Mouse (Mus musculus) mouse embryonic stem cell (cell line): ENCODE results near the gene Tff2.

Experiments
- in situ Hi-C, 2 experiments: fragments of 300-500 bp; cut with MboI; formaldehyde crosslinking; loops; 1 replicate in 1 of 2; 3 replicates in 1 of 2; pipeline ENCODE4 v1.14.3; 2019 to 2020; ENCODE audit warnings: low sequenced_read_pairs in 2 of 2, low pct_unique_long_range_greater_than_20kb in 1 of 2, mixed read lengths in 1 of 2; ENCODE audit not compliant: unreplicated experiment in 1 of 2

Tff2 gene

DNA sequence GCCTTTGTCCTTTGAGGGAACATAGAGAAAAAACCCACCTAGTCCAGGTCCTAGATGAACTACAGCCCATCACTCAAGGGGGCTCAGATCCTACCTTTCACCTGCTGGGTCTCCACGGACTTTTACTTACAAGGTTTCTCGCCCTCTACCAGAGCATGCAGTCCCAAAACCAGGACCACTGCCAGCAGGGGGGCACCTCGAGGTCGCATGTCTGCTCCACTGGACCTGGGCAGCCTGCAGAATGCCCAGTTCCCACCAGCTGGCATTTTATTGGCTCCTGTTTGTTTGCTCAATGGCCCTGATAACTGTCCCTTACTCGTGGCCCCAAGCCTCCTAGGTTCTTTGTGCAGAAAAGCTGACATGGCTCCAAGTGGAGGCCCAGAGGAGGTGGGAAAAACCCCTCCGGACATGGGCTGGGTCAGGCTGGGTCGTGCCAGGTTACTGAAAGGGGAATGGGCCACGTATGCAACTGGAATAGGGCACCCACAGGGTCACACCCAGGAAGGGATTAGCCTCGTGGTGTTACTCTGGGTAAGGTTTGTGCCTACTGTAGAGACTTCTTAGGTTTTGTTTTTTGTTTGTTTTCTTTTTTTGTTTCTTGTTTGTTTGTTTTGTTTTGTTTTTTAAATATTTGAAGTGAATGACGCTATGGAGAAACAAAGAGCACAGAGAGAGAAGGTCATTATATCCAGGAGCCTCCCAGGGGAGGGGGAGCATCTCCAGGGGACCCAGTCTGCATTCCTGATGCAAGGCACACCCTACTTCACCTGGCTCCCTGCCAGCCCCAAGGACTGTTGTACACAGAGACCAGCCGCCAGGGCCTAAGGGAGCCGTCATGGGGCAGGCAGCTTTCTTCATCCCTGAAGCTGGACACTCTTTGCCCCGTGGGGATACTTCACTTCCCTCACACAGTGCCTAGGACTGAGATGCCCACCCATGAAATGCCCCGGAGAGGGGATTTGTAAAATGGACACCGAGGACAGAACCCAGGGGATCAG lies at the start of gene Tff2:
Tff2 (minus strand) TSS at position 243 of the 998 bp plus-strand sequence.
- in situ Hi-C loops = no loop called here

DNA sequence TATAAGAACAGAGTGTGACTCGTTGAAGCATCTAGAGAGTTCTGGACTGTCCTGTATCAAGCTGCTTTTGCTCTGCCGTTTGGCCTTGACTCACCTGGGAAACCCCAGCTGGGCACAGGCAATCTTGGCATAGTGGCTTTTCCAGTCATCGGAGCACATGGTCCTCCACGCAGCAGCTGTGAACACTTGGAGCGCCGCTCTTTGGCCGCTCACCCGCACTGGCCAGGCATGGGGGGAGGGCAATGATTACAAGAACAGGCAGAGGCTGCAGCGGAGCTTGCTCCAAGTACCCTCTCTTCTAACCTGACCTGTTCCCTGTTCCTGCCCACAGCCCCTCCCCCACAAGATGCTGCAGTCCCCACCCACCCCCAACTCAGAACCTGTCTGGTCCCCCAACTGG lies 49.3 kb upstream of the Tff2 start:
- in situ Hi-C loops = no loop called here

DNA sequence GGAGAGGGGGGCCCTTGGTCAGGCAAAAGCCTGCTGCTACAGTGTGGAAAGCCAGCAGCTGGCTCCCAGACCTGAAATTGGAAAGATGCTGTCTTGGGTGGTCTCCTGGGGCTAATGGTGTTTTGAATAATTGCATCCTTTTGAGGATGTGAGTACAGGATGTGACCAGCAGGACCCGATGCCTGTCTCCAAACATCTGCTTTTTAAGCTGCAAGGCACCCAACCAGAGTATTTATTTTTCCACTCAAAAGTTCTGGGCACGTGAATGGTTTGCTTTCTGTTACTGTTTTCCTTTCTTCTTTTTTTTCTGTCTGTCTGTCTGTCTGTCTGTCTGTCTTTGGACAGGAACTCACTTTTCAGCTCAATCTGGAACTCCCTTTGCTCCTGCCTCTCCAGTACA lies 48.6 kb upstream of the Tff2 start:
- in situ Hi-C loops = no loop called here

DNA sequence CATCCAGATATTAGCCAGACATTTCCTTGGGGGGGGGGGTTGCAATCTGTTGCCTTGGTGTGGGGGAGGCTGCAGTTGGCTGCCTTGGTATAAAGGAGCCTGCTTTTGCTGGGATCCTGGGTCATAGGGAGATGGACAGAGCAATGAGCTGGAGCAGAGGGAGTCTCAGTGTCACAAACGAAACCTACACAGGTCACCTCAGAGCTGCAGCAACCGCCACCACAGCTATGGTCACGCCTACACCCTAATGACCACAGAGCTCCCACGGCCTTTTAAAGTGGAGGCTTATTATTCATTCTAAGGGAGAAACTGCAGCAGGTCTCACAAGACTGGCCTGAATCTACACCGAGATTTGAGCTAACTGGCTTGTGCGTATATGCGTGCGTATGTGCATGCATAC lies 47.7 kb upstream of the Tff2 start:
- in situ Hi-C loops = no loop called here

DNA sequence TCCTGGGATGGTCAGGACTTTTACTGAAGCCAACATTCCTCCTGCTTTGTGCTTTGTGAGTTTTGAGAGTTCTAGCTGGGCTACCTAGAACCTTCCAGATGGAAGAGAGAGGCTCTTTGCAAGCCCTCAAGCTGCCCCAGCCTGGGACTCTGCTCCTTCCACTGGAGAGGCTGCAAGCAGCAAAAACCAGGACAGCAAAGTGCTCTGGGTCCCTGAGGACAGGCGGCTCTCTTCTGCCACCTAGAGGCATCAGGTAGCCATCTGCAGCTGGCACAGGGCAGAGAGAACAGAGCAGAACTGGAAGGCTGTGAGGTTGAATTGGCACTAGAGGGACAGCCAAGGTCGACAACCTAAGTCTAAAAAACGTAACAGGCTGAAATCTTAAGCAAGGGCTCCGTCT lies 43.3 kb upstream of the Tff2 start:
- in situ Hi-C loops = loop anchor here in 1 of 2 experiments (5.0 kb wide), 1 partner anchor 60 kb away; the partner anchor contains the start of gene Tff3

DNA sequence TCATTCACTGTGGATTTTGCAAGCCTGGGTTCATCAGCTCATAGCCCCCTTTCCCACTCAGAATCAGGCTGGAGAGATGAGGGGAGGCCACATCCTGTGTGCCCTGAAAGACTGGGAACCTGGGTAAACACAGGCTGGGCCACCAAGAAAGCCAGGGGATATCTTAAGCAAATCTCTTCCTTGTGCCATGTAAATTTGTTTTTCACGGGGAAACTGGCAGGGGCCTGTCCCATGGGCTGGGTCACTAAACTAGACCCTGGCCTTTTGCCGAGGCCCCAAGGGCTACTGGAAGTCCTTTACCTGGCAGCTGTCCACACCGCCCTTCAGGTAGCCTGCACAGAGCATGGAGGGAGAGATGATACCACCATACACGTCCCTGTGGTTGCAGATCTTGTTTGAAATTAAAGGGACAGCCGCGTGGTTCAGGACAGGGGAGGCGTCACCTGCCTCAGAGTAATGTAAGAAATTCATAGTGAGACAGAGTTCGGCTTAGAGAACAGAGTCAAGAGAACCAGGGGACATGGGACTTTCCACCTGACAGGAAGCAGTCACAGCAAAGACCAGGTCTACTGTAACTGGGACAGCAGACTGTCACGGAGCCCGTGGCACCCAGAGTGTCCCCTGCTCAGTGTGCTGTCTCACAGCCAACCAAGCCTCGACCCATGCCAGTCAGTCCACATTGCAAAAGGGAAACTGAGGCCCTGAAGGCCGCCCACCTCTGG lies 40.3 kb upstream of the Tff2 start:
- in situ Hi-C loops = no loop called here

DNA sequence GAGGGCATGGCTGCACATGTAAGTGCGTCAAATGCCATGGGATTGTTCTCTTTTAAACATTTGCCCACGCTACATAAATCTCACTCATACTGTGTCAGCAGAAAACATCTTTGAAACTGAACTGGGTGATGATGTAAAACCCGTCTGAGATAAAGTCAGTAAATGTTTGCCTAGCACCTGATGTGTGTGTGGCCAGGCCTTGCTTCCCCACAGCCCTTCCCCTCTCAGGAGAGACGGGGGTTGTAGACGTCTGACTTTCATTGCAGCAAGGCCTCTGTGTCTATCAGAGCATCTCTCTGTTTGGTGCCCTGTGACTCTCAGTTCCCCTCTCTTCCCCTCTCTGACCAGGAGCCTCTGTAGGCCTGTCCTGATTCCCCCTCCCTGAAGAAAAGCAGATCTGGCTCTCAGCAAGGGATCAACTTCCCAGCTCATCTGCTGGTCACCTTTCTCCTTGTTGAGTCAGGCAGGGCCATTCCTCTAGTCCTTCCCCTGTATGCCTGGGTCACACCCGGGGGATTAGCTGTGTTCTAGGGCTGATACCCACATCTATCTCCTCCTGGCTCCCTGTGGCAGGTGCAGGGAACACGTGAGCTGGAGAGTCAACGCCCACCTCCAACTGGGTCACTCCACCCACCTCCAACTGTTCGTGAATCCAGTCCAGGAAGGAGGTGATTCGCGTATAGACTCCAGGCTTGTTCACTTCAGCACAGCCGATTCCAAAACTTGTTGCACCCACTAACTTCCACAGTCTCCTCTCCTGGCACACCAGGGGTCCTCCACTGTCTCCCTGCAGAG lies 39.3 kb upstream of the Tff2 start:
- in situ Hi-C loops = no loop called here

DNA sequence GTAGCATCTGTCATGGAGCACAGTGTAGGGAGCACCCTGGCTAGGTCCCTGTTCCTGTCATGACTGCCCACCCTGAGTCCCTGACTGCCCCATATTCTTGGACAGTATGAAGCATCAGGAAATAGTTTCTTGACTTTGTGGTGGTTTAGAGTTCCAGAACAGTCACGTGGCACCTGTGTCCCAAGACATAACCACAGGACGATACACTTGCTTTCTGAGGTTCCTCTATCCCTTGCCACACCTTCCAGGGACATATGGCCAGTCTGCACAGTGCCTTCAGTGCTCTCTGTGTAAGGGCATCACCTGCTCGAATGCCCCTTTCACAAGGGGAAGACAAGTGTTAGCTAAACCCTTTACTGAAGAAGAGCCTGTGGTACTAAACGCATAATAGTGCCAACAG lies 37.4 kb upstream of the Tff2 start:
- in situ Hi-C loops = no loop called here

DNA sequence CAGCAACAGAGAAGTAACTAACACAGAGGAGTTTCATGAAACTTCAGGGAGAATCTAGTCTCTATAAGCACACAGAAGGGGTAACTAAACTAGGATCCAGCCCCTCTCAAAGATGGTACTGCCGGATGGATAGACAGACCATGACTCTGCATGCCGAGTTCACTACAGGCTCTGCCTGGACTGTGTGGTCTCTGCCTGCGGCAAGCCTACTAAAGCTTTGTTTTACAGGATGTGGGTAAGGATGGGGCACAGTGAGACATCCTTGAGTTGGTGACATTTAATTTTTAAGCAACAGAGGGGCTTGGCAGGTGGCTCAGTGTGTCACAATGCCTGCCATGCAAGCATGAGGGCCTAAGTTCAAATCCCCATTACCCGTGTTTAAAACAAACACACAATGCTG lies 32.2 kb upstream of the Tff2 start:
- in situ Hi-C loops = no loop called here

DNA sequence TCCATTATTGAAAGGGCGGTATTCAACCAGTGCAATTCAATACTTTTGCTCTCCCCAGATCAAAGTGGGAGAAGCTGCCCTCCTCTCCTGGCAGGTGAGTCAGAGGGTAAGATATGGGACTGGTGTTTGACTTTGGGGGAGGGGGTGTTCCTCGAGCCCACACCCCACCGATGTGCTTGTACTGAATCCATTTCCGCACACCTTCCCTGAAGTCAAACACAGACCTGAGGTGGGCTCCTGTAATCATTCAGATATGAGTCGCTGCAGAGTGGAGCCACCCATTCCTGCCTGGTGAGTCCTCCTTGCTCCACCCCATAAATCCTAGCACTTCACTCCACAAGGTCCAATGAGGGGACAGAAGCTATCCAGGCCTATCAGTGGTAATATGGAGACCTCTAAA lies 25.7 kb upstream of the Tff2 start:
- in situ Hi-C loops = no loop called here

DNA sequence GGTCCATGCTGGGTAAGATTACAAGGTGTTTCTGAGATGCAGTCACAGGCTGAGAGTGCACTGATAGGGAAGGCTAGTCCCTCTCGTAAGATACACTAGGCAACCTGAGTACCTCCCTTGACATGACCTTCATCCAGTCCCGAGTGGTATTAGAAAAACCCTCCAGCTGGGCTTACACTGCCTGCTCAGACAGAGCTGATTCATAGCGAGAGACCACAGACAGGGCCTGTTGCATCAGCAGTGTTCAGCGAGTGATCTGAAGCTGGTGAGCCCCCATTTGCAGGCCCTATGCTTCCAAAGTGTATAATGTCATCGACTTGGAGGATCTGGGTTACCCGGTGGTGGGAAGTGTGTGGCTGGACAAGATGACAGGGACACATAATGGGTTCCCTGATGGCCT lies 21.0 kb upstream of the Tff2 start, which contains the start of gene Tff1:
Tff1 (minus strand) TSS at position 151 of the 400 bp plus-strand sequence.
- in situ Hi-C loops = no loop called here

DNA sequence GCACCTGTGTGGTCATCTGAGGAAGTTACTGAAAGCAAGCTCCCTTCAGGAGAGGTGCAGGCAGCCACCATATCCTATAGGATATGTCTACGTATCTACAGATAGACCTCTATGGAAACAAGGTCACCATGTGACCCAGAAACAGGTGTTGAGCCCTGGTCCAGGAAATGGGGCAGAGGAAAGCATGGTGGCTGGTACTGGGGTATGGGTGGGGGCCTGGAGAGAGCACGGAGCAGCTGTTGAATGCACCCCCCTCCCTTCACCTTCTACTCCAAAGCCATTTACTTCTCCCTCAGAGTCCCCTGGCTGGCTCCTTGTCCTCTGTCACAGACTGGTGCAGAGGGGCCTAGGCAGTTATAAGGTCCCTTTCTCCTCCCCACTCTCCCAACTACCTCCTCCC lies 19.7 kb upstream of the Tff2 start:
- in situ Hi-C loops = no loop called here

DNA sequence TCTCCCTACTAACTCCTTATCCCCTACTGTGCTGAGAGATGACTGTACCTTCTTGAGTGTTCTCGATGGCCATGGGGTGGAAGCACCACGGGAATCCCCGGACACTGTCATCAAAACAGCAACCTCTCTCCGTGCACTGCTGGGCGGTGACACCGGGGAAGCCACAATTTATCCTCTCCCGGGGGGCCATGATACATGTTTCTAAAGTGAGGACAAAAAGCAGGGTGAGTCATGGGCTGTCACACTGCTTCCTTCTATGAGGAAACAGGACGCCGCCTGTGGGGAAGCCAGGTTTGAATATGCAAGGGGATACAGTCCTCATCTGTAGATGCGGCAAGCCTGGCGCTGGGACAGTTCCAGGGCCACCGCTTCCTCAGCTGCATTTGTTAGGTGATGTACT lies 18.5 kb upstream of the Tff2 start:
- in situ Hi-C loops = no loop called here

DNA sequence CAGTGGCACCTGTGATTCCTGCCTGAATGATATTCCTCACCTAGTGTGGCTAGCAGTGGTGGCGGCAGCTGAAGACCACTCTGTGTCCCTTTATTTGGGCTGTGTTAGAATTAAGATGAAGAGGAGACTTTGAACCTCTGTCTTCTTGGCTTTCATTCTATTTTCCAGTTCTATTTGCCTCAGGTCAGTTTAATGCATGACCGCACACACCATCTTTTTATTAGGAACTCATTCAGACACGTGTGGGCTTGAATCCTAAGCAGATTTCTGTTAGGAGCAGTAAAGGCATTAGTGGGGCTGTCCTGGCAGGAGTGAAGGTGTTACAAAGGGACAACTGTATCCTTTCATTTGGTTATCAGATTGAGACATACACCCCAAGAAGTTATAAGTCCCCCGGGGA lies 16.2 kb upstream of the Tff2 start:
- in situ Hi-C loops = no loop called here

DNA sequence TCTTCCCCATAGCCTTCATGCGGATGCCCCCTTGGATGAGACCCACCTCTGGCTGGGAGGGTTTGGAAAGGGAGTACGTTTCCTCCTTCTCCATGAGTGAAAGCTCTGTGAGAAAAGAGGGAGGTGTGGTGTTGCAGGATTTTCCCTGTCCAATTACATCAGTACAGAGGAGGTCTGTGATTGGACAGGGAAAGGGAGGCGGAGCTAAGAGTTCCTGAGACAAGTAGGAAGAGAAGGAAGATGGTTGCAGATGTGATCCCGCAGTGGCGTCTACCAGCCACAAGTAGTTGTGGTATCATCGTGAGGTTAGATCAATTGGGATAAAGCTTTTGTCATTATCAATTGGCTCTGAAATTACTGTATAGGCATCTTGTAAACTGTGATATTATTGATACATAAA lies 13.8 kb upstream of the Tff2 start:
- in situ Hi-C loops = no loop called here

DNA sequence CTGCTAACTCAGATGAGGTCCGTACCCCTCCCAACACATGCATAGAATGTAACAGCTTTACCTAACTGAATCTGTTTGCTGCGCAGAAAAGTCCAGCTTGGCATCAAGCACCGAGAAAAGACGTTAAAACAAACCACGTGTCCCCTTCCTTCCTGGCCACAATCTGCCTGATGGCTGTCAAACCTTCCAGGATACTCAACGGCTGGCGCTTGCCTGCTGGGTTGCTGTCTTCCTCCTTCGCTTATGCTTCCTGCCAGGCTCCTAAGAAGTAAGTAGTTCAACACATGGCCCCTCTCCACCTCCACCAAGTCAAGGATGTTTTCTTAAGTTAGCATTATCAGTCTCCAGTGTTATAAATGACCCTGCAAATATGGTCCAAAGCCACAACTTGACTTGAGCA lies 9.7 kb upstream of the Tff2 start:
- in situ Hi-C loops = no loop called here

DNA sequence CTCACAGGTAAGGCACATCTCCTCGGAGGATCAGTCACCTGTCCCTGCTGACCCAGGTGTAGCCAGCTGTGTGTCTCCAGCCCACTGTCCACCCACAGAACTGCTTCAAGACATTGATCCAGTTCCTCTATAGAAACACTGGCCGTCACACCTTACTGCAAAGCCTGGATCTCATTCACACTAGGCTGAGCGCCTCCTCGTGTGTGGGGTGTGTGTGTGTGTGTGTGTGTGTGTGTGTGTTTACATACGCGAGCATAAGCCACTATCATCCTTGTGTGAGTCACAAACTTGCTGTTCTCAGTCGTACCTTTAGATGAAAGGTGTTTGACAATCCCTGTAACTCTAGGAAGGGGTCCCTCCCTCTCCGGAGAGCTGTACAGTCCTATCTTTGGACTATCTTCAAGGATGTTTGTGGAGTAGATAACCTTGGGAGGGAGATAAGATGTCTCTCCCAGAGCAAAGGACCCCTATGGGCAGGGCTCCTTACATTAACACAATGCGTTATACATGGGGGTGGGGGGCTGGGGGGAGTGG lies 9.0 kb upstream of the Tff2 start:
- in situ Hi-C loops = no loop called here

DNA sequence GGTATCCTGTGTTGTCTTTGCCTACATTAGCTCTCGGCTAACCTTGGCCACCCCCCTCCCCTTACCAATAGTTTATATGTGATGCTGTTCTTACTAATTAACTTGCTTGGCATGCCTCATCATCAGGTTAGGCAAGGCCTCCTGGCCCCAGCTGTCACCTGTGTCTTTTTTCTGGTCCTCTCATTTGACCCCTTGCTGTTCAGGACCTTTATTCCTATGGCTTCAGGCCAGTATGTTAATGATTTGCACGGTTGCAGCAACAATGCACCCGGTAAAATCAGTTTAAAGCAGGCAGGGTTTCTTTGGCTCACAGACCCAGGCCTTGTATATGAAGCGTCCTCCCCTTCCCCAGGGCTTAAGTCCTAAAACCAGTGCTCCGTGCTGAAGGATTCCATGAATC lies 8.4 kb upstream of the Tff2 start:
- in situ Hi-C loops = no loop called here

DNA sequence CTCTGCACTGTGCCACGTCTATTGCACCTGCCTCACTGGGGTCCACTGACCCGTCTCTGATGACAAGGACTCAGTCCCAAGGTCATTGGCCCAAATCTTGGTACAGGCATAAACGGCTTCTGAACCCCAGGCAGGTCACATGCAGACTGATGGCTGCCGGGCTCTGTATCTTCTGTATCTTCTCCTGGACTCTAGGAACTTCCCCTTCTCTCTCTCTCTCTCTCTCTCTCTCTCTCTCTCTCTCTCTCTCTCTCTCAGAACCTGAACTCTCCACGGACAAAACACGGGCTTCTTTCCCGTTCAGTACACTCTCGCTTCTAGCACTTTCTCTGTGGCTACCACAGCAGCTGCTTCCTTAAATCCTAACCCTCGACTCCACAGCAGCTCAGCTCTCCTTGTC lies 1.9 kb upstream of the Tff2 start:
- in situ Hi-C loops = no loop called here
